ENCODE assay signal across 9 mouse cellular contexts in the genomic region with DNA sequence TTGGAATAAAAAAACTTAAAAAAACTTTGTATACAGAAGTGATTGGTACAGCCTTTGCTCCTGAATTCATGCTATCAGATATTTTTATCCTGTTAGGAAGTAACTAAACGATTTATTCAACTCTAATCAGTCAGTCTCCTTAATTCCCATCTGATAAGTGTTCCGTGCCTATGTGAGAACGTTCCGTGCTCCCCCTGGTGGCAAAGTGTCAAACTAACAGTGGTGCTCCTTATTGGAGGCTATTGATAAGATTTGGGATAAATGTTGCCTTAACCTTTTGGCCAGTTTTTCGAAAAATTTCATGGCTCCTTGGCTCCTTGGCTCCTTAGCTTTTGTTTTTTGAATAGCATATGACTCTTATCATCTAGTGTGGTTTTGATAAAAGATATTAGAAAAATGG.
DNase-seq lines count a peak whose midpoint lies in the region; ATAC-seq and TF ChIP-seq lines count a peak whose summit lies in the region.
"Had no signal": no experiment of that assay in that cellular context is flagged by ENCODE, and none has a peak within 500 bp of the region (broad histone marks: within the 10 kb centered on the region; RNA-seq: fewer than 3 reads in every experiment).

No protein-coding gene starts in this region.

- no peak overlapping the region for H3K4me3 ChIP-seq in hindbrain, embryonic 14.5 days (replicated peaks; ENCODE audit: low read length)
- no peak overlapping the region for H3K4me3 ChIP-seq in hindbrain, embryonic 13.5 days
- no peak overlapping the region for H3K4me3 ChIP-seq in midbrain, postnatal 0 days (ENCODE audit: low read depth, low read length)
- H3K4me3 ChIP-seq: lung, embryonic 15.5 days had no signal

- no peak overlapping the region for H3K9ac ChIP-seq in hindbrain, embryonic 14.5 days
- H3K9ac ChIP-seq in hindbrain, embryonic 13.5 days, result no peak overlapping the region
- H3K9ac ChIP-seq in midbrain, postnatal 0 days (replicated peaks; ENCODE audit: low read length, poor library complexity, severe bottlenecking), result no peak overlapping the region
- H3K9ac ChIP-seq: lung, embryonic 15.5 days had no signal

- H3K27me3 ChIP-seq in hindbrain, embryonic 14.5 days (ENCODE audit: control insufficient read depth, insufficient read depth, low read length), result peaks cover 16% of the 10 kb centered on the region
- H3K27me3 ChIP-seq in hindbrain, embryonic 13.5 days, result peaks cover 9% of the 10 kb centered on the region; the same call in 1 of the 2 replicates
- H3K27me3 ChIP-seq in midbrain, postnatal 0 days (ENCODE audit: insufficient read depth, low read length), result no peaks in the 10 kb centered on the region; the same call in 1 of the 2 replicates
- H3K27me3 ChIP-seq: lung, embryonic 15.5 days had no signal

- ATAC-seq in hindbrain, embryonic 14.5 days (ENCODE audit: low FRiP score), result no peak
- no peak for ATAC-seq in hindbrain, embryonic 13.5 days (ENCODE audit: low FRiP score)
- ATAC-seq in midbrain, postnatal 0 days (ENCODE audit: low FRiP score), result no peak

- no peak overlapping the region for H3K27ac ChIP-seq in hindbrain, embryonic 14.5 days
- no peak overlapping the region for H3K27ac ChIP-seq in hindbrain, embryonic 13.5 days
- no peak overlapping the region for H3K27ac ChIP-seq in midbrain, postnatal 0 days (ENCODE audit: low read depth, low read length)
- H3K27ac ChIP-seq: lung, embryonic 15.5 days had no signal

- peak; percentile 68 for DNase-seq in hindbrain, embryonic 14.5 days (ENCODE audit: low spot score)
- DNase-seq in NIH3T3 (ENCODE audit: low read depth), result peak; percentile 66
- DNase-seq in cerebellum, postnatal 14 days, result peak; percentile 69 to 80
- peak; percentile 11 for DNase-seq in gastrocnemius, postnatal 25 days
- peak; percentile 11 to 79 for DNase-seq in layer of hippocampus, postnatal 25 days (ENCODE audit: extremely low spot score in 1 of 2, low spot score in 1 of 2)
- DNase-seq in midbrain, postnatal 0 days (ENCODE audit: low spot score), result peak; percentile 45
- DNase-seq in thymus, postnatal 0 days (ENCODE audit: low spot score), result peak; percentile 39

- H3K9me3 ChIP-seq in hindbrain, embryonic 14.5 days (ENCODE audit: control insufficient read depth, low read length), result no peaks in the 10 kb centered on the region
- H3K9me3 ChIP-seq in hindbrain, embryonic 13.5 days, result no peaks in the 10 kb centered on the region
- no peaks in the 10 kb centered on the region for H3K9me3 ChIP-seq in midbrain, postnatal 0 days (ENCODE audit: low read length)
- H3K9me3 ChIP-seq: lung, embryonic 15.5 days had no signal

- peak; percentile 65 for TF ChIP-seq CTCF in midbrain, postnatal 0 days (IDR thresholded peaks at IDR 0.05)

- no peaks in the 10 kb centered on the region for H3K4me1 ChIP-seq in hindbrain, embryonic 14.5 days (replicated peaks; ENCODE audit: control insufficient read depth, insufficient read depth, low read length)
- H3K4me1 ChIP-seq in hindbrain, embryonic 13.5 days (replicated peaks), result no peaks in the 10 kb centered on the region
- no peaks in the 10 kb centered on the region for H3K4me1 ChIP-seq in midbrain, postnatal 0 days (ENCODE audit: insufficient read depth, low read length)
- H3K4me1 ChIP-seq: lung, embryonic 15.5 days had no signal

- no peak overlapping the region for H3K4me2 ChIP-seq in hindbrain, embryonic 14.5 days (replicated peaks)
- H3K4me2 ChIP-seq in hindbrain, embryonic 13.5 days, result no peak overlapping the region
- no peak overlapping the region for H3K4me2 ChIP-seq in midbrain, postnatal 0 days (ENCODE audit: low read depth, low read length, poor library complexity, severe bottlenecking)
- H3K4me2 ChIP-seq: lung, embryonic 15.5 days had no signal

- WGBS in hindbrain, embryonic 14.5 days, result 16% methylated on average over 5 of the region's 5 CpGs
- 18% methylated on average over 5 of the region's 5 CpGs for WGBS in hindbrain, embryonic 13.5 days
- 9% methylated on average over 5 of the region's 5 CpGs for WGBS in midbrain, postnatal 0 days

- H3K36me3 ChIP-seq in hindbrain, embryonic 14.5 days (replicated peaks; ENCODE audit: control insufficient read depth, insufficient read depth), result no peaks in the 10 kb centered on the region
- H3K36me3 ChIP-seq in hindbrain, embryonic 13.5 days, result no peaks in the 10 kb centered on the region
- no peaks in the 10 kb centered on the region for H3K36me3 ChIP-seq in midbrain, postnatal 0 days (ENCODE audit: insufficient read depth, low read length)
- H3K36me3 ChIP-seq: lung, embryonic 15.5 days had no signal

Comparison
In these comparisons a context has a peak if more than half of its experiments do, and no peak if none do; other contexts are left out.
1. DNase-seq: peak in every context shown above with its lines; median percentile 74 in cerebellum, postnatal 14 days; 68 in hindbrain, embryonic 14.5 days; 66 in NIH3T3; 45 in layer of hippocampus, postnatal 25 days; 45 in midbrain, postnatal 0 days; 39 in thymus, postnatal 0 days; 11 in gastrocnemius, postnatal 25 days.